Mouse (Mus musculus) ES-Bruce4 (cell line): ENCODE data around the gene Dppa1.

Experiments used
- CTCF ChIP-seq: IDR thresholded peaks from one replicate; pipeline ENCODE4 v1.8.1; 2011; ENCODE audit warnings: low read depth, low read length
- EP300 ChIP-seq: IDR thresholded peaks from 2 replicates; pipeline ENCODE4 v1.6.1; 2011; ENCODE audit warnings: low read depth, low read length; ENCODE audit not compliant: insufficient read depth
- POLR2A ChIP-seq: IDR thresholded peaks from one replicate; pipeline ENCODE4 v1.8.1; 2011; ENCODE audit warnings: low read length; ENCODE audit not compliant: insufficient read depth

- TF ChIP-seq POLR2A (no peak), CTCF (peak; percentile 41), EP300 (no peak)
Measured at GRCm38 (mm10) chr11:46631635-46632034, 2.6 kb upstream of the Dppa1 start.
